Mouse (Mus musculus): Measurements from ENCODE around the gene Rsbn1l.
A peak's percentile ranks its signal among the peaks of the same experiment; 100 is the strongest.

Gene Rsbn1l

GRCm38 (mm10) chr5:20897446-20898167 lies 58.6 kb downstream of the Rsbn1l start:
- no peak for DNase-seq (ENCODE audit: low read depth)

GRCm38 (mm10) chr5:20884036-20884620 lies 72.1 kb downstream of the Rsbn1l start:
- no peak for DNase-seq (ENCODE audit: low read depth)

- DNase-seq (ENCODE audit: low read depth) = peak; percentile 99
Measured at GRCm38 (mm10) chr5:20881915-20882800, 74.0 kb downstream of the Rsbn1l start, which contains the start of the genes Phtf2 and Tmem60. TSS of gene Phtf2 (minus strand) at chr5:20882124. TSS of gene Tmem60 (plus strand) at chr5:20882191.

DNA sequence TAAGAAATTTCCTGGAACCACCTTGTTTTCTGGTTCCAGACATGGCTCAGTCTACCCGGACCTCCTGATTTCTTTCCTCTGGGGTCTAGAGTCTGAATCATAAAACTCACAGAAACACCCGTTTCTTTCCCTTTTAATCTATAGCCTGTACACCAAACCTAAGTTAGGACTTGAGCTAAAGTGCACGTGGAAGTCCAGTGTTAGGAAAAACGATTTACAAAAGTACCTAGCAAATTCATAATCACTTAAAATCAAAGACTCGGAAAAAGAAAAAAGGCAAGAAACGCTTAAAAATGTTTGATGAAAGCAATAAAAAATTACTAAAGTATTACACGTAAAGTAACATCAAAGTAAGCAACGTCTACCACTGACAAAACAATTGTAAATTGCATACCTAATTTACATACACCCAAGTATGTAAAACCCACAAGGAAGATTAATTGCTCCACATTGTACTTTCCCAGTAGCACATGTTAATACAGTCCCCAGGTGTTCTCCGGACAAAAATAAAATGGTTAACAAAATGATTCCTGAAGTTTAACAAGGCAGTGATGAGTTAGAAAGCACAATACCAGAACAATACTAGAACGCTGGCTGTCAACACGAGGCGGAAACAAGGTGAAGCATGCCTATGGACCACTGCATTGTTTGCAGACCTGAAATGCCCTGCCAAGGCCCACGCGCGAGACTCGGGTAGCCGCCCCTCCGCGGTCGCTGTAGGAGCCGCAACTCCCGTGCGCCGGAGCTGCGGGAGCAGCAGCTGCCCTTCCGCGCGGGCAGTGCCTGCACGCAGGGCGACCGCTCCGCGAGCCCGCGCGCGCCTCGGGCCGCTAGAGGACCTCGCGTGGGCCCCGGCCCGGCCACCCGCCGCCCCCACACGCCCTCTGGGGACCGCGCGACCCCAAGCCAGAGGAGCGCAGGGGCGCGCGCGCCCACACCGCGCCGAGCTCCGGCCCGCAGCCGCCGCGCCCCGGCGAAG lies 75.1 kb downstream of the Rsbn1l start:
- peak; percentile 67 for DNase-seq (ENCODE audit: low read depth)

- DNase-seq (ENCODE audit: low read depth) = no peak
Measured at GRCm38 (mm10) chr5:20880386-20880785, 75.8 kb downstream of the Rsbn1l start.

DNA sequence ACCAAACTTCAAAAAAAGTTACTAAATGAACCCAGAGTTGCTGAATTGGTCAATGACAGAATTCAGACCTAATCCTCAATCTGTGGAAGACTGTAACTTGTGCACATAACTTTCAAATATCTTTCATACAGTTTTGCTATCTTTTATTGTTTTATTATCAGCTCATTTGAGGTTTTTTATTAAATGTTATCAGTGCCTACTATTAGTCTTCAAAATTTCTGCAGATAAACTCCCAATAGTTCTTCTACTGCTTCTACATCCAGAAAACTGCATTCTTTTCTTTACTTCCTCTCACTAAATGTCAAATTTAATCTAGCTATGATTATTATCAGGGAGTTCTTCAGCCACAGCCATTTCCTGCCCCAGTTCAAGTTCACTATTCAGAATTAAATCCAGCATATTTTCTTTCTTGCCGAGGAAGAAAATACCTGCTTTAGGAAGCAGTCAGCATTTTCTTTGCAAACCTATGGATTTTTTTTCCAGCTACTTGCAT lies 79.2 kb downstream of the Rsbn1l start:
- no peak for DNase-seq (ENCODE audit: low read depth)

GRCm38 (mm10) chr5:20873146-20873545 lies 83.1 kb downstream of the Rsbn1l start:
- no peak for DNase-seq (ENCODE audit: low read depth)

GRCm38 (mm10) chr5:20865193-20865755 lies 90.9 kb downstream of the Rsbn1l start:
- DNase-seq (ENCODE audit: low read depth) = peak; percentile 34

DNA sequence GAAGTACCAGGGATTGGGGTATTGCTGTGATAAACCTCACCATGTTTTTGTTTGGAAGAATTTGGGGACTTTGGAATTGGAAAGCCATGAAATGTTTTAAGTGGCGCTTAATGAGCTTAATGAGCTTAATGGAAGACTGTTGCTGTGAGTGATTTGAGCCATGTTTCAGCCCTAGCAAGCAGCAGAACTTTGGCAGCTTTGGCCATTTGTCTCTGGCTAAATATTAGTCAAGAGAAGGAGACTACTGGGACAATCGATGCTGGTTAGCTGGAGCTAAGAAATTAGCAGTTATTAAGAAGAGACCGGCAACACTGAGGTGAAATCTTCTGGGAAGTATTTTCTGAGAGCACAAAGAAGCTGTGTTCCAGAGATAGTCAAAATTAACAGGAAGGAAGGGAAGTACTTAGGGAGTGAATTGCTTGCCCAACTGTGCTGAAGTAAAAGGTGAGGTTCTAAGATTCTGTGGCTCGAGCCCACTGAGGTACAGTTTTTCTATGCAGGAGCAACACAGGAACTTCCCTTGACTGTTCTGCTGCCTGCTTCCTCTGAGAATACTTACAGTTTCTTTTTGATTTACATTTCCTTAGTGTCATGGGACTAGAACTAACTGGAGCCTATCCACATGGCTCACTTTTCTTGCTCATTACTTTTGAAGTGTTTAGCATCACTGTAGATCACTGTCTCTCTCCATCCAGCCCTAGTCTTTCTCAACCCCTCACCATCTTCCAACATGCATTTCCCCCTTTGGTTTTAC lies 91.8 kb downstream of the Rsbn1l start:
- peak; percentile 46 for DNase-seq (ENCODE audit: low read depth)

DNA sequence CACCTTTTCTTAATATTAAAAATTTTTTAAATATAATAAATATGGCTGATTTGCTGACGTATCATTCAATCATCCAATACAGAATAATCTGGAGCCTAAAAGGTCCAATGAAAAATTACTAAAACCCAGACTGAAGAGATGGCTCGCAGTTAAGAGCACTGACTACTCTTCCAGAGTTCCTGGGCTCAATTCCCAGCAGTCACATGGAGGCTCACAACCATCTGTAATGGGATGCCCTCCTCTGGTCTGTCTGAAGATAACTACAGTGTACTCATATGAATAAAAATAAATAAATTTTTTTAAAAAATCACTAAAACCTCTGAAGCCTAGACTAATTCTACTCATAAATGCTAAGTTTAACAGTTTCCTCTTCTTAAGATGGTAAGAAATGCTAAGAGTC lies 94.3 kb downstream of the Rsbn1l start:
- DNase-seq (ENCODE audit: low read depth) = no peak

DNA sequence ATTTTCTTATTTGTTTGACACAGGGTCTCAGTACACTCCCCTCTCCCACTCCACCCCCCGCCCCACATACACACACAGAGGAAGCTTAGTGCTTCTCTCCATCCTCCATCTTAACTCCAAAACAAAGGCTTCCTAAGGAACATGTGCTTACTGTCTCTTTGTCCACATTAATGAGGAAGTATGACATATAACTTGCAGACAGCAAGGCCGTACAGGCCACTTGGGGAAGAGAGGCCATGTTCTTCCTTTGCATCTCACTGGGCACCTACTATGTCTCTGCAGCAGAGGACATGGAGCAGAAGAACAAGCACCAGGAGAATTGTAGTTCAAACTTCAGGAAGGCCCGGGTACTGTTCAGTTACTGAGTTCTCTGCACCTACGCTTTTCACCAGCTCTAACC lies 95.6 kb downstream of the Rsbn1l start:
- no peak for DNase-seq (ENCODE audit: low read depth)

DNA sequence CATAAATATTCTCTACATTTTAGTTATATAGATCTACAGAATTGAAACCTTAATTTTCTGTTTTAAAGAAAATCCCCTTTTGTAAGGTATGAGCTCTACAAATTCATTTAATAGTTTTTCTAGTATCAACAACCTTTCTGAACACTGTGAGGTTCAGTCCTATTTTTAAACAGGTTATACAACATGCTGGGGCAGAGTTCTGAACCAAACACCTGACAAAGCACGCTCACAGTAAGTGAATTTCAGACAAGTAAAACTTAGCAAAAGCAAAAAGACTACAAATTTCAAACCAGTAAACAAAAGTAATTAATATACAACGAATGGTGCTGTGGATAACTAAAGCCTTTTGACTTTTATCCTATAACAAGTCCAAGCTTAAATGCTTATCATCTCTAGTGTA lies 97.8 kb downstream of the Rsbn1l start:
- DNase-seq (ENCODE audit: low read depth) = no peak

- no peak for DNase-seq (ENCODE audit: low read depth)
Measured at GRCm38 (mm10) chr5:20855066-20855465, 101.1 kb downstream of the Rsbn1l start.

DNA sequence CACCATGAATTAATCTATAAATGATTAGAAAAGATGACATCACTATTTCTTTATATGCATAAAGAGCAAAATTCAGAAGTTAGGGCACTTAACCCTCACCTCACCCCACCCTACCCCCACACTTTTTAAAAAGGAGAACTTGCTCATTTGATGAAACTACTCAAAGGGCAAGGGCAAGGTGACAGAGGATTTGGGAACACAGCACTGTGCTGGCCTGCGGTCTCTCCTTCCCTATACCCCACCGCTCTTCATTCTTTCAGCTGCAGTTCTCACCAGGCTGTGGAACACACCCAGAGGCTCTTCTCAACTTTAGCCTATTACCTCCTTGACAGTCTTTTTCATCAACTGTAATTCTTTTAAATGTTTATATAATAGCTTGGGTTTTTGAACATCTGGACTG lies 109.2 kb downstream of the Rsbn1l start:
- DNase-seq (ENCODE audit: low read depth) = no peak

- DNase-seq (ENCODE audit: low read depth) = no peak
Measured at GRCm38 (mm10) chr5:20843816-20844215, 112.4 kb downstream of the Rsbn1l start.

DNA sequence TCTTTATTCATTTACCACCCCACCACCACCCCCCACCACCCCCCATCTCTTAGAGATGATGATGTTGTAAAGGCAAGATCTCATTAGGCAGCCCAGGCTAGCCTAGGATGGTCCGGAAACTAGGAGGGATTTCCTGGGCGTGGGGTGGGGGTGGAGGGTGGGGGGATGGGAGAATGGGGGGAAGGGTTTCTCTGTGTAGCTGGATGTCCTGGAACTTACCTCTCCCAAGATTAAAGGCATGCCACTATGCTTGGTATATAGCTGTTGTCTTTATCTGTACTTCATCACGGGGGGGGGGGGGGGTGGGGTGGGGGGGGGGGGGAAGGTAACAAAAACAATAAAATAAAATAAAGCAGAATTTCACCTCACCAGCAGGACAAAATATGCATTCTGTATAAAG lies 112.8 kb downstream of the Rsbn1l start:
- DNase-seq (ENCODE audit: low read depth) = no peak

All from induced T-regulatory cell, adult 2 months (primary cell).